Mouse (Mus musculus): ENCODE measurements around the gene Acot1. TPM values are rescaled to one million over a fixed set of nuclear protein-coding genes. Genes with fewer than 3 reads are reported as not detected.

Acot1 gene
- polyA plus RNA-seq, 3 experiments from 2014 or later = not detected

- no peak for ATAC-seq
Observed at GRCm38 (mm10) chr12:84064621-84065020, 55.3 kb downstream of the Acot1 start.

- ATAC-seq = no peak
Observed at GRCm38 (mm10) chr12:84067752-84068151, 58.5 kb downstream of the Acot1 start.

Other genes with a start within 250 kb of the Acot1 start
- not detected for gene Papln, start 245.9 kb upstream of the Acot1 start, polyA plus RNA-seq (2017; shearing (Covaris generic))
- gene Numb, start 87.6 kb upstream of the Acot1 start, polyA plus RNA-seq (2017; shearing (Covaris generic)) = 10 to 100 TPM; 30.5 to 42.4 (median 37.2) TPM
- gene Riox1, start 58.9 kb upstream of the Acot1 start, polyA plus RNA-seq (2017; shearing (Covaris generic)) = 1 to 10 TPM; 1.3 to 2.2 (median 2.0) TPM
- gene Heatr4, start 24.6 kb upstream of the Acot1 start, polyA plus RNA-seq (2017; shearing (Covaris generic)) = not detected
- gene Acot2, start 21.6 kb upstream of the Acot1 start, polyA plus RNA-seq (2017; shearing (Covaris generic)) = 10 to 100 TPM; 24.2 to 35.2 (median 24.9) TPM
- gene Acot4, start 28.9 kb downstream of the Acot1 start, polyA plus RNA-seq (2017; shearing (Covaris generic)) = under 1 TPM in 1 of 3 experiments, not detected in 2; 0.16 TPM
- not detected for gene Gm49366, start 29.4 kb downstream of the Acot1 start, polyA plus RNA-seq (2017; shearing (Covaris generic))
- not detected for gene Acot3, start 42.7 kb downstream of the Acot1 start, polyA plus RNA-seq (2017; shearing (Covaris generic))
- gene Acot5, start 59.8 kb downstream of the Acot1 start, polyA plus RNA-seq (2017; shearing (Covaris generic)) = not detected
- gene Acot6, start 91.2 kb downstream of the Acot1 start, polyA plus RNA-seq (2017; shearing (Covaris generic)) = 1 to 10 TPM in 1 of 3 experiments, under 1 TPM in 2; 0.38 to 1.0 (median 0.47) TPM
- gene Dnal1, start 104.9 kb downstream of the Acot1 start, polyA plus RNA-seq (2017; shearing (Covaris generic)) = 1 to 10 TPM in 1 of 3 experiments, not detected in 2; 1.0 TPM
- under 1 TPM in 2 of 3 experiments, not detected in 1; 0.40 to 0.44 TPM for gene Pnma1, start 139.0 kb downstream of the Acot1 start, polyA plus RNA-seq (2017; shearing (Covaris generic))
- 1 to 10 TPM; 3.9 to 9.5 (median 7.2) TPM for gene Elmsan1, start 209.4 kb downstream of the Acot1 start, polyA plus RNA-seq (2017; shearing (Covaris generic))